Mouse (Mus musculus) limb, embryonic 10.5 days (tissue): Measurements from ENCODE around the gene Gmnn. TPM values are rescaled to one million over a fixed set of nuclear protein-coding genes. Genes with fewer than 3 reads are reported as not detected.
A peak's percentile ranks its signal among the peaks of the same experiment; 100 is the strongest.

Experiments used
- DNase-seq: peaks from one replicate; pipeline ENCODE4 v3.0.0-alpha.2; 2017; ENCODE audit warnings: low spot score
- H3K27ac ChIP-seq: fragments of 300-500 bp; sonication (generic); 2 replicates; pipeline ENCODE4 v1.5.1; 2016; ENCODE audit warnings: mild to moderate bottlenecking
- H3K27me3 ChIP-seq: fragments of 300-500 bp; sonication (generic); 2 replicates; pipeline ENCODE4 v1.6.1; 2016; ENCODE audit warnings: low read depth, mild to moderate bottlenecking; ENCODE audit not compliant: poor library complexity, severe bottlenecking
- H3K36me3 ChIP-seq: fragments of 300-500 bp; sonication (generic); 2 replicates; pipeline ENCODE4 v1.6.1; 2016; ENCODE audit warnings: mild to moderate bottlenecking, moderate library complexity
- H3K4me1 ChIP-seq: fragments of 300-500 bp; sonication (generic); 2 replicates; pipeline ENCODE4 v1.6.1; 2016
- H3K4me3 ChIP-seq: fragments of 300-500 bp; sonication (generic); 2 replicates; pipeline ENCODE4 v1.5.1; 2016; ENCODE audit warnings: mild to moderate bottlenecking, moderate library complexity
- H3K9me3 ChIP-seq: fragments of 300-500 bp; sonication (generic); replicated peaks from 2 replicates; pipeline ENCODE4 v1.6.1; 2016; ENCODE audit warnings: mild to moderate bottlenecking
- WGBS: fragments of 180-500 bp; shearing (Covaris S2); methylation state at CpG from one replicate; pipeline ENCODE4 v1.1.7; 2016; 5-methylcytosine and 5-hydroxymethylcytosine counted together
- polyA plus RNA-seq: library from polyadenylated mRNA; unstranded; fragments of >200 nt; fragmentation: Nextera tagmentation; extraction: Ambion mirVana; gene quantifications from 2 replicates; pipeline ENCODE4 v1.2.1, GENCODE M21; 2016

Gene Gmnn
- polyA plus RNA-seq, result 170 and 188 TPM in 2 replicates

- Histone ChIP-seq H3K4me1 (peaks cover 14% of the 10 kb centered on the region), H3K27ac (peak within 1 kb of the TSS; percentile 97), H3K4me3 (peak within 1 kb of the TSS; percentile 75), H3K9me3 (no peaks in the 10 kb centered on the region), H3K27me3 (no peaks in the 10 kb centered on the region), H3K36me3 (peaks cover 34% of the 10 kb centered on the region)
- peak; percentile 93 for DNase-seq
- under 1% methylated on average over 73 of the region's 79 CpGs for WGBS
Measured at GRCm38 (mm10) chr13:24761403-24762227, at the start of gene Gmnn. Gene Gmnn, minus strand, starts transcription at chr13:24761923.

DNA sequence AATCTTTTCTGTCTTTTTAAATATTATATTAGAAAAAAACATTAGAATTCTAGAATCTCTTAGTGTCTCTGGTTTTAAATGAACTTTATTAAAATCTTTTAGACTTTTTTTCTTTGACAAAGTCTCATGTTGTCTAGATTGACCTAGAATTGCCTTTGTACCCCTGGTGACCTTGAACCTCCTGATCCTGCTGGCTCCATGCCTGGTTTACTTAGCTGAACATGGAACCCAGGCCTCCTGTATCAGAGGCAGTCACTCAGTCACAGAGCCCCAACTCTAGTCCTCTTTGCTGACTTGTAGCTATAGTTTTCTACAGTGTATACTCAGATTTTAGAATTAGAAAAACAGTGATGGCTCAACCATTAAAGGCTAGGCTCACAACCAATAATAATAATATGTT lies 44.4 kb upstream of the Gmnn start:
- Histone ChIP-seq H3K27ac (no peak overlapping the region), H3K36me3 (peaks cover 65% of the 10 kb centered on the region), H3K27me3 (no peaks in the 10 kb centered on the region), H3K4me1 (peaks cover 25% of the 10 kb centered on the region), H3K4me3 (no peak overlapping the region), H3K9me3 (no peaks in the 10 kb centered on the region)
- no peak for DNase-seq

- no peak for DNase-seq
- WGBS, result 69% methylated on average over 2 of the region's 2 CpGs
- Histone ChIP-seq H3K27me3 (no peaks in the 10 kb centered on the region), H3K27ac (no peak overlapping the region), H3K9me3 (no peaks in the 10 kb centered on the region), H3K4me3 (peak overlapping the region; percentile 100), H3K36me3 (peaks cover 36% of the 10 kb centered on the region), H3K4me1 (peaks cover 32% of the 10 kb centered on the region)
Measured at GRCm38 (mm10) chr13:24803196-24803595, 41.5 kb upstream of the Gmnn start.

- Histone ChIP-seq H3K27me3 (no peaks in the 10 kb centered on the region), H3K27ac (peak overlapping the region; percentile 98), H3K36me3 (peaks cover 26% of the 10 kb centered on the region), H3K4me3 (peak overlapping the region; percentile 100), H3K9me3 (no peaks in the 10 kb centered on the region), H3K4me1 (peaks cover 32% of the 10 kb centered on the region)
- DNase-seq, result peak; percentile 49
- under 1% methylated on average over 26 of the region's 26 CpGs for WGBS
Measured at GRCm38 (mm10) chr13:24802131-24802691, 40.5 kb upstream of the Gmnn start.

- H3K36me3 ChIP-seq, result peaks cover 19% of the 10 kb centered on the region
- under 1% methylated on average over 63 of the region's 74 CpGs for WGBS
- H3K4me1 ChIP-seq, result peaks cover 32% of the 10 kb centered on the region
- peak; percentile 79 for DNase-seq
- H3K27me3 ChIP-seq, result no peaks in the 10 kb centered on the region
- no peaks in the 10 kb centered on the region for H3K9me3 ChIP-seq
- H3K27ac ChIP-seq, result peak within 1 kb of the TSS; percentile 98
- peak within 1 kb of the TSS; percentile 100 for H3K4me3 ChIP-seq
Measured at GRCm38 (mm10) chr13:24801308-24801921, 39.7 kb upstream of the Gmnn start, which contains the start of gene BC005537. Gene BC005537, plus strand, starts transcription at chr13:24801657.

DNA sequence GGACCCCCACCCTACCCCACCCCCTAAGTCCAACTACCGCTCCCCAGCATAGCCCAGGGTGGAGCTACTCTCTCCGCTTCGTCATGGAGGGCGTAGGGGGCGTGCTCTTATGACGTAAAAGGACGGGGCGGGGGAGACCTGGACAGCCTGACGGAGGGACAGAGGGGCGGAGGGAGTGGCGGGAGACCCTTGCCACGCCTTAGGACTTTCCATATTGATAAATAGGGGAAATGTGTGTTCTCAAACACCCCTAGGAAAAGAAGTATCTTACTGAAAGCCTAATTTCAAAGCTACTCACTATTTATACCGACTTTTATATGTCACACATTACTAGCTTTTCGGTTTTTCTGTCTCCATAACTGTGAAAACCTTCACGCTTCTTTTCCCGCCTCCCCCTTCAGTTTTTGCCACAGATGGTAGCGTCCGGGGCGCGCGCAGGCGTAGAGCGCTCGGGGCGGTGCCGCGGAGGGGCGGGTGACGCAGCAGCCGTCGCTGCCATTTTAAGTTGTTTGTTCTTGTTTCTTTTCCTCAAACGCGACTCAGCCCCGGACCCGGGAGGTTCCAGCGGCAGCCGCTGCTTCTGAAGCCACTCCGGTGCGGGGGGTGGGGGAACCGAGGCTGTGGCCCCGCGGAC lies 39.1 kb upstream of the Gmnn start:
- H3K4me3 ChIP-seq, result peak overlapping the region; percentile 100
- H3K4me1 ChIP-seq, result peaks cover 32% of the 10 kb centered on the region
- H3K27me3 ChIP-seq, result no peaks in the 10 kb centered on the region
- H3K27ac ChIP-seq, result peak overlapping the region; percentile 98
- peaks cover 13% of the 10 kb centered on the region for H3K36me3 ChIP-seq
- H3K9me3 ChIP-seq, result no peaks in the 10 kb centered on the region
- DNase-seq, result peak; percentile 97
- under 1% methylated on average over 42 of the region's 42 CpGs for WGBS

GRCm38 (mm10) chr13:24799925-24800673 lies 38.4 kb upstream of the Gmnn start:
- H3K27ac ChIP-seq, result peak overlapping the region; percentile 98
- H3K36me3 ChIP-seq, result peaks cover 6% of the 10 kb centered on the region
- H3K9me3 ChIP-seq, result no peaks in the 10 kb centered on the region
- peak; percentile 59 for DNase-seq
- H3K27me3 ChIP-seq, result no peaks in the 10 kb centered on the region
- H3K4me3 ChIP-seq, result peak overlapping the region; percentile 100
- WGBS, result 1% methylated on average over 31 of the region's 31 CpGs
- H3K4me1 ChIP-seq, result peaks cover 32% of the 10 kb centered on the region

- no peaks in the 10 kb centered on the region for H3K27me3 ChIP-seq
- peak overlapping the region; percentile 100 for H3K4me3 ChIP-seq
- peak overlapping the region; percentile 98; the same call in 1 of the 2 replicates for H3K27ac ChIP-seq
- H3K9me3 ChIP-seq, result no peaks in the 10 kb centered on the region
- no peaks in the 10 kb centered on the region for H3K36me3 ChIP-seq
- 70% methylated on average over 5 of the region's 5 CpGs for WGBS
- H3K4me1 ChIP-seq, result peaks cover 29% of the 10 kb centered on the region
- no peak for DNase-seq
Measured at GRCm38 (mm10) chr13:24799378-24799777, 37.7 kb upstream of the Gmnn start.

GRCm38 (mm10) chr13:24798686-24799085 lies 37.0 kb upstream of the Gmnn start:
- 94% methylated on average over 4 of the region's 4 CpGs for WGBS

GRCm38 (mm10) chr13:24792411-24793045 lies 30.8 kb upstream of the Gmnn start:
- Histone ChIP-seq H3K4me3 (no peak overlapping the region), H3K27ac (no peak overlapping the region), H3K4me1 (no peaks in the 10 kb centered on the region), H3K9me3 (no peaks in the 10 kb centered on the region), H3K27me3 (no peaks in the 10 kb centered on the region), H3K36me3 (no peaks in the 10 kb centered on the region)
- no peak for DNase-seq
- WGBS, result 92% methylated on average over 9 of the region's 9 CpGs

More at GRCm38 (mm10) chr13:24798686-24799085, 37.0 kb upstream of the Gmnn start:
- H3K9me3 ChIP-seq, result no peaks in the 10 kb centered on the region
- H3K27ac ChIP-seq, result no peak overlapping the region
- DNase-seq, result no peak
- peaks cover 22% of the 10 kb centered on the region for H3K4me1 ChIP-seq
- no peak overlapping the region for H3K4me3 ChIP-seq
- no peaks in the 10 kb centered on the region for H3K27me3 ChIP-seq
- H3K36me3 ChIP-seq, result no peaks in the 10 kb centered on the region

- DNase-seq, result no peak
- WGBS, result 77% methylated on average over 2 of the region's 2 CpGs
- Histone ChIP-seq H3K27me3 (no peaks in the 10 kb centered on the region), H3K4me1 (no peaks in the 10 kb centered on the region), H3K4me3 (no peak overlapping the region), H3K9me3 (no peaks in the 10 kb centered on the region), H3K27ac (no peak overlapping the region), H3K36me3 (no peaks in the 10 kb centered on the region)
Measured at GRCm38 (mm10) chr13:24791349-24791748, 29.6 kb upstream of the Gmnn start.

GRCm38 (mm10) chr13:24787477-24787876 lies 25.8 kb upstream of the Gmnn start:
- WGBS, result 88% methylated on average over 5 of the region's 5 CpGs
- no peaks in the 10 kb centered on the region for H3K4me1 ChIP-seq
- H3K9me3 ChIP-seq, result no peaks in the 10 kb centered on the region
- H3K36me3 ChIP-seq, result no peaks in the 10 kb centered on the region
- no peaks in the 10 kb centered on the region for H3K27me3 ChIP-seq
- no peak for DNase-seq
- no peak overlapping the region for H3K27ac ChIP-seq
- H3K4me3 ChIP-seq, result no peak overlapping the region
